Mouse (Mus musculus) embryonic facial prominence, embryonic 10.5 days (tissue): ENCODE results near the gene Rnase2b. TPM values are rescaled to one million over a fixed set of nuclear protein-coding genes. Genes with fewer than 3 reads are reported as not detected.

Experiments used
- polyA plus RNA-seq: library from polyadenylated mRNA; unstranded; fragments of >200 nt; fragmentation: Nextera tagmentation; extraction: Ambion mirVana; gene quantifications from 2 replicates; pipeline ENCODE4 v1.2.1, GENCODE M21; 2016

Rnase2b gene
- polyA plus RNA-seq, 1 experiment from 2014 or later: not detected

Other genes starting within 250 kb of the Rnase2b start
- 178 and 185 TPM in 2 replicates for gene Osgep, start 237.4 kb upstream of the Rnase2b start, polyA plus RNA-seq
- gene Apex1, start 237.3 kb upstream of the Rnase2b start, polyA plus RNA-seq: 548 and 554 TPM in 2 replicates
- 43.5 and 43.6 TPM in 2 replicates for gene Pip4p1, start 231.4 kb upstream of the Rnase2b start, polyA plus RNA-seq
- gene Pnp, start 231.2 kb upstream of the Rnase2b start, polyA plus RNA-seq: 74.5 and 78.8 TPM in 2 replicates
- gene Gm49342, start 217.7 kb upstream of the Rnase2b start, polyA plus RNA-seq: not detected in 2 replicates
- gene Pnp2, start 206.3 kb upstream of the Rnase2b start, polyA plus RNA-seq: 0.39 and 0.84 TPM in 2 replicates
- not detected in 2 replicates for gene Rnase10, start 154.5 kb upstream of the Rnase2b start, polyA plus RNA-seq
- not detected in 2 replicates for gene Rnase9, start 120.4 kb upstream of the Rnase2b start, polyA plus RNA-seq
- gene Rnase11, start 112.1 kb upstream of the Rnase2b start, polyA plus RNA-seq: not detected in 2 replicates
- not detected in 2 replicates for gene Rnase12, start 104.6 kb upstream of the Rnase2b start, polyA plus RNA-seq
- not detected in 2 replicates for gene Olfr750, start 87.8 kb upstream of the Rnase2b start, polyA plus RNA-seq
- gene Rnase4, start 71.2 kb upstream of the Rnase2b start, polyA plus RNA-seq: 8.3 and 9.0 TPM in 2 replicates
- gene Ang, start 71.1 kb upstream of the Rnase2b start, polyA plus RNA-seq: 2.3 and 3.5 TPM in 2 replicates
- 0.10 and 0.17 TPM in 2 replicates for gene Eddm3b, start 47.8 kb upstream of the Rnase2b start, polyA plus RNA-seq
- gene Rnase6, start 38.4 kb upstream of the Rnase2b start, polyA plus RNA-seq: not detected in 2 replicates
- gene Rnase1, start 15.5 kb upstream of the Rnase2b start, polyA plus RNA-seq: 0.15 TPM in 1 of 2 replicates, not detected in the other
- not detected in 2 replicates for gene Ang2, start 36.9 kb downstream of the Rnase2b start, polyA plus RNA-seq
- gene Ear14, start 41.1 kb downstream of the Rnase2b start, polyA plus RNA-seq: not detected in 2 replicates
- gene Rnase2a, start 93.9 kb downstream of the Rnase2b start, polyA plus RNA-seq: not detected in 2 replicates
- gene Gm7247, start 199.5 kb downstream of the Rnase2b start, polyA plus RNA-seq: not detected in 2 replicates
- not detected in 2 replicates for gene Vmn2r88, start 248.6 kb downstream of the Rnase2b start, polyA plus RNA-seq